Mouse (Mus musculus) bone marrow, adult 2 months (tissue): ENCODE data around the gene Stk24. TPM values are rescaled to one million over a fixed set of nuclear protein-coding genes. Genes with fewer than 3 reads are reported as not detected.

Experiments used
- H3K27ac ChIP-seq: fragments of 200-500 bp; 2 replicates; pipeline ENCODE4 v1.5.1; 2012; ENCODE audit warnings: low read depth, mild to moderate bottlenecking, control low read depth, inconsistent platforms, low read length; ENCODE audit not compliant: control insufficient read depth, poor library complexity, insufficient read depth
- H3K4me1 ChIP-seq: fragments of 200-500 bp; 2 replicates; pipeline ENCODE4 v1.6.1; 2011; ENCODE audit warnings: low read length; ENCODE audit not compliant: control insufficient read depth, insufficient read depth
- H3K4me3 ChIP-seq: fragments of 200-500 bp; replicated peaks from 2 replicates; pipeline ENCODE3; 2011; ENCODE audit warnings: mild to moderate bottlenecking, low read depth, low read length, control low read depth; ENCODE audit not compliant: control insufficient read depth
- CTCF ChIP-seq: fragments of 200-500 bp; IDR thresholded peaks from 2 replicates; pipeline ENCODE4 v1.5.1; 2011; ENCODE audit warnings: low read length, control low read depth; ENCODE audit not compliant: control insufficient read depth, insufficient read depth
- POLR2A ChIP-seq: fragments of 200-500 bp; IDR thresholded peaks from 2 replicates; pipeline ENCODE4 v1.6.1; 2011; ENCODE audit warnings: low read depth, mild to moderate bottlenecking, control low read depth, low read length, borderline replicate concordance; ENCODE audit not compliant: control insufficient read depth
- WGBS: fragments of 180-500 bp; shearing (Covaris S2); methylation state at CpG from one replicate; pipeline ENCODE4 v1.1.7; 2018; 5-methylcytosine and 5-hydroxymethylcytosine counted together
- polyA plus RNA-seq: library from polyadenylated mRNA; stranded (reverse); fragments of >200 nt; gene quantifications from 2 replicates; pipeline ENCODE4 v1.2.4, GENCODE M21; 2011; ENCODE audit warnings: low replicate concordance; ENCODE audit not compliant: missing spikeins, insufficient read depth, insufficient read length

Gene Stk24
- polyA plus RNA-seq, 1 experiment, result 39.7 TPM

DNA sequence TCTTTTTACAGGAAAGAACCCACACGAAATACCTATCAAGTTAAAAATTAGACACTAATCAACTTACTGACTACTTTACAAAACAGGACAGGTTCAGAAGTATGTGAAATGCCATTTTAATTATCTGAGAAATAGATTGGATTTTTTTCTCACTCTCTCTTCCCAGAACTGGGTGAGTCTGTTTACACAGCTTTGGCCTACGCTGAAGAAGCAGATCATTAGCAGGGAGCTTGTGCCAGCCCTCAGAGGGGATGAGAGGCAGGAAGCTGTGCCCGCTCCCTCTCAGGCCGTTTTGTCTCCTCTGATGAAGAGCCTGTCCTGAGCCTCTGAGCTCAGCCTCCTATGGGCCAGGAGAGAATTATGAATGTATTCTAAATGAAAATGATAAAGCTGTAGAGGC, 128.1 kb downstream of the Stk24 start:
- WGBS, result 61% methylated on average over 4 of the region's 4 CpGs
- peaks cover 8% of the 10 kb centered on the region; the same call in 1 of the 2 replicates for H3K4me1 ChIP-seq
- TF ChIP-seq CTCF, result no peak
- TF ChIP-seq POLR2A, result no peak
- H3K27ac ChIP-seq, result no peak overlapping the region
- H3K4me3 ChIP-seq, result no peak overlapping the region

- Histone ChIP-seq H3K4me1 (peaks cover 6% of the 10 kb centered on the region; the same call in 1 of the 2 replicates), H3K27ac (no peak overlapping the region), H3K4me3 (no peak overlapping the region)
- TF ChIP-seq CTCF (no peak), POLR2A (no peak)
- WGBS, result 79% methylated on average over 5 of the region's 5 CpGs
Observed at GRCm38 (mm10) chr14:121251099-121251498, 128.7 kb downstream of the Stk24 start.

DNA sequence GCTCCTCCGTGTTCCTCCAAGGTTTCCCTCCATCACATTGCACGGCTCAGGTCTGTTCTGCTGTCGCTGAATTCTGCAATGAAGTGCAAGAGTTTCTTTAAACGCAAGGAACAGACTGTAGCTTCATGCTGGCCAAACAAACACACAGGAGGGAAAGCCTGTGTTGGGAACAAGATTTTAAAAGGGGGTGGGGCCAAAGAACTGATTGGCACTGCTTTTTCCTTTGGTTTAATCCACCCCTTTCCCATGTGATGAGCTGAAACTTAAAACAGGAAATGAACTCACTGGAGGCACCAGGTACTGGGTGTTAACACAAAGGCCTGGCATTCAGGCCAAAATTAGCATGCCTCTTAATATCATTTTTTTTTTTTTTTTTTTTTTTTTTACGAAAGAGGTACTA, 131.5 kb downstream of the Stk24 start:
- 84% methylated on average over 5 of the region's 5 CpGs for WGBS
- Histone ChIP-seq H3K4me1 (peaks cover 1% of the 10 kb centered on the region; the same call in 1 of the 2 replicates), H3K4me3 (no peak overlapping the region), H3K27ac (no peak overlapping the region)
- TF ChIP-seq CTCF (no peak), POLR2A (no peak)

GRCm38 (mm10) chr14:121247287-121247686, 132.5 kb downstream of the Stk24 start:
- no peak overlapping the region for H3K4me3 ChIP-seq
- 0 out of 2 replicates have a peak, but pooled peaks cover 1% of the 10 kb centered on the region for H3K4me1 ChIP-seq
- H3K27ac ChIP-seq, result no peak overlapping the region
- WGBS, result 88% methylated on average over 7 of the region's 7 CpGs
- no peak for TF ChIP-seq CTCF
- TF ChIP-seq POLR2A, result no peak

DNA sequence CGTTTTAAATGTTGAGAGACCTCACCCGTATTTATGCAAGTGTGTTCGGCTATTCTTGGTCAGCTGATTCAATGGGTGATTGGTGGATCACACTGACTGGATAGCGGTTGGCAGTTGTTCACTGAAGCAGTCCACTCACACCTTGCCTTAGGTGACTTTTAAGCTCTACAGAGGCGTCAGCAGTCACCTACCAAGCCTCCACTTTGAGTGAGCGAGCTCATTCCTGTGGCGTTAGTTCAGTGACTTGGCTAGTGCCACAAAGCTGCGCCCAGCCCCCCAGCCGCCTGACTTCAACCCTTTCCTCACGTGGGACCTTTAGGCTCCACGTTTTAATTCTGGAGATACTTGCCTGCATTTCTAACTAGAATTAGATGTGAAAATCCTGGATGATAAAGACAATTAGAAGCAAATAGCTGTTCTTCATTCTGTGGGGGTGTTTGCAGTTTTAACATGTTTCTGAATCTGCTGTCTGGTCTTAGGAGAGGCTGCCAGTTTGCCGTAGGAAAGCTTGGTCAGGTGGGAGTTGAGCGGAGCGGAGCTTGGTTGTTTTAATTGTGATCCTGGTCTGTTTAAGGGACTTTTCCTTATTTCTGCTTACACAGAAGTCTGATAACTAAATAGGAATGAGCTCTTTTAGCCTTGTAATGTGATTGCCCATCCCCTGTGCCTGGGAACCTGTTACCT, 133.6 kb downstream of the Stk24 start:
- Histone ChIP-seq H3K4me3 (no peak overlapping the region), H3K27ac (no peak overlapping the region), H3K4me1 (0 out of 2 replicates have a peak, but pooled peaks cover 1% of the 10 kb centered on the region)
- 84% methylated on average over 14 of the region's 14 CpGs for WGBS
- TF ChIP-seq CTCF, result no peak
- TF ChIP-seq POLR2A, result no peak

DNA sequence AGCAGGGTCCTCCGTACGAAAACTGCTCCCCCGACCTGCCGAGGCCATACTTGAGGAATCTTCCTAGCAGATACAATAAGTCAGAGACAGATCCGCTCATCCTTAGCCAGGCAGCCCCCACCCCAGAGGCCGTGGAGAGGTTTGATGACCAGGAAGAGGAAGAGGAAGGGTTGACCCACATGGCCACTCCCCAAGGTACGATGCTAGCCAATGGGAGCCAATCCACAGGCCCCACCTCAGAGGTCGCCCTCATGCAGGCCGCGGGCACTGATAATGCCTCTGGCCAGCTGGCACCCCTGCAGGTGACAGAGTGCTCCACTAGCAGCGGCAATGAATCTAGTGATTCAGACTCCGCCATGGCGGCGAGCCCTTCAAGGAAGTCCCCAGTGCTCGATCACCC, 135.7 kb downstream of the Stk24 start:
- Histone ChIP-seq H3K4me3 (no peak overlapping the region), H3K4me1 (no peaks in the 10 kb centered on the region), H3K27ac (no peak overlapping the region)
- TF ChIP-seq CTCF, result no peak
- no peak for TF ChIP-seq POLR2A
- 86% methylated on average over 15 of the region's 15 CpGs for WGBS

- TF ChIP-seq POLR2A (no peak), CTCF (no peak)
- 73% methylated on average over 8 of the region's 8 CpGs for WGBS
- Histone ChIP-seq H3K4me3 (no peak overlapping the region), H3K4me1 (no peaks in the 10 kb centered on the region), H3K27ac (no peak overlapping the region)
Observed at GRCm38 (mm10) chr14:121239386-121239785, 140.4 kb downstream of the Stk24 start.

- Histone ChIP-seq H3K4me1 (no peaks in the 10 kb centered on the region), H3K27ac (no peak overlapping the region), H3K4me3 (no peak overlapping the region)
- TF ChIP-seq CTCF (no peak), POLR2A (no peak)
- 87% methylated on average over 10 of the region's 10 CpGs for WGBS
Observed at GRCm38 (mm10) chr14:121238727-121239126, 141.1 kb downstream of the Stk24 start.

- TF ChIP-seq CTCF, result no peak
- TF ChIP-seq POLR2A, result no peak
- no peak overlapping the region for H3K27ac ChIP-seq
- H3K4me3 ChIP-seq, result no peak overlapping the region
- no peaks in the 10 kb centered on the region for H3K4me1 ChIP-seq
- WGBS, result 81% methylated on average over 4 of the region's 4 CpGs
Observed at GRCm38 (mm10) chr14:121236736-121237135, 143.1 kb downstream of the Stk24 start.

Other genes with a start within 250 kb of the Stk24 start
- not detected in 2 replicates for gene Slc15a1, start 125.2 kb upstream of the Stk24 start, polyA plus RNA-seq